Mouse (Mus musculus): ENCODE measurements at regions not wholly inside any gene's neighbourhood (a gene's known extent, or its start where the extent isn't known, plus 50 kb on each side); places are given as distances from the start of the nearest gene placed in this dataset.

- no peak for DNase-seq (ENCODE audit: low spot score in 2 of 2)
Observed at GRCm38 (mm10) chr17:7467638-7468037, 82.4 kb upstream of the Unc93a2 start.

GRCm38 (mm10) chr17:7464901-7465300 is 79.6 kb upstream of the Unc93a2 start:
- no peak for DNase-seq (ENCODE audit: low spot score in 2 of 2)

GRCm38 (mm10) chr17:7461164-7461563 is 75.9 kb upstream of the Unc93a2 start:
- DNase-seq (ENCODE audit: low spot score in 2 of 2) = peak; percentile 29 to 38

GRCm38 (mm10) chr17:7456939-7457338 is 71.7 kb upstream of the Unc93a2 start:
- DNase-seq (ENCODE audit: low spot score in 2 of 2) = no peak

- DNase-seq (ENCODE audit: low spot score in 2 of 2) = peak; percentile 55 to 82
Observed at GRCm38 (mm10) chr17:7443822-7444221, 58.6 kb upstream of the Unc93a2 start.

GRCm38 (mm10) chr17:7435075-7435474 is 49.8 kb upstream of the Unc93a2 start:
- DNase-seq (ENCODE audit: low spot score in 2 of 2) = no peak
